Mouse (Mus musculus): ENCODE measurements around the gene Lrp2.

DNA sequence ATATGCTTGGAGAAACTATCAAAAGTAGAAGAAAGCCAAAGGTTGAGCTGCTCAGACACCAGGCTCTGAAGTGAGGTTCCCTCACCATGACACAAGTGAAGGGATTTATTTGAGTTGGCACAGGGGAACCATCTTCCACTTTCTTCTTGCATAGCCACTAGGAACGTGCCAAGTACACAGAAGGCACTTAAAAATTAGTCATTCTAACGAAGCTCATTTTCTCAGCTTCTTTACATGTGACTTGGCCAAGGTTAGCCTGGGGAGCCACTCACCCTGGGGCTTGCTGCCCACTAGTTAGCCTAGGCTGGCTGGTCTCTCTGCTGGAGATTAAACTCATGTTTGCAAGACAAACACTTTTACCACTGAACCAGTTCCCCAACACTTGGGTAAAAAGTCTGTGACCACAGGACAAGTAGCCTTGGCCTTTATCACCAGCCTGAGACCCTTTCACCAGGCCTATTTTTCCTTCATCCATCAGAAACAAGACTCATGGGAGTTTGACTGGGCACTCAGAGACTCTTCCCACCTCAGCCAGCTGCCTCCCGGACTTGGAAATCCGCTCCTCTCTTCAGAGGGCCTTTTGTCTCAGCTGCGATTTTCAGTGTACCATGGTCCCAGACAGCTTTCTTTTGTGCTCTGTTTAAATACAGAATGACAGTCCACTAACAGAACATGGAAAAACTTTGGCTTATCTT lies 12.7 kb downstream of the Lrp2 start:
- TF ChIP-seq CTCF (IDR thresholded peaks at IDR 0.05; ENCODE audit: borderline replicate concordance, insufficient read depth, low read length) = no peak
- TF ChIP-seq POLR2A (IDR thresholded peaks at IDR 0.05; ENCODE audit: low read depth, low read length) = no peak

Data from embryonic fibroblast, embryonic 13.5 days (primary cell).